13 mouse cellular contexts compared by ENCODE assay signal in genomic region chr7:96775080-96775486, GRCm38 (mm10).
A peak's percentile ranks its signal among the peaks of the same experiment; 100 is the strongest.
DNase-seq lines count a peak whose midpoint lies in the region; ATAC-seq and TF ChIP-seq lines count a peak whose summit lies in the region.
"Had no signal": no experiment of that assay in that cellular context is flagged by ENCODE, and none has a peak within 500 bp of the region (broad histone marks: within the 10 kb centered on the region; RNA-seq: fewer than 3 reads in every experiment).

No protein-coding gene starts in this region.

- H3K27me3 ChIP-seq in hindbrain, embryonic 10.5 days (ENCODE audit: insufficient read depth, poor library complexity, severe bottlenecking): no peaks in the 10 kb centered on the region
- H3K27me3 ChIP-seq in hindbrain, embryonic 16.5 days (replicated peaks; ENCODE audit: control insufficient read depth, insufficient read depth, low read length): no peaks in the 10 kb centered on the region
- H3K27me3 ChIP-seq in lung, embryonic 16.5 days (ENCODE audit: control insufficient read depth, insufficient read depth, low read depth, low read length): no peaks in the 10 kb centered on the region
- no peaks in the 10 kb centered on the region for H3K27me3 ChIP-seq in intestine, embryonic 14.5 days (replicated peaks; ENCODE audit: control insufficient read depth, insufficient read depth, low read length)
- H3K27me3 ChIP-seq in stomach, embryonic 14.5 days (ENCODE audit: control insufficient read depth, insufficient read depth, low read length): no peaks in the 10 kb centered on the region
- H3K27me3 ChIP-seq in cerebellum, adult 2 months (ENCODE audit: control insufficient read depth, insufficient read depth, low read length): no peaks in the 10 kb centered on the region

- no peak for TF ChIP-seq POLR2A in cerebellum, adult 2 months (IDR thresholded peaks at IDR 0.05; ENCODE audit: borderline replicate concordance, insufficient read depth, low read length)

- DNase-seq in hindbrain, embryonic 10.5 days (ENCODE audit: low spot score): no peak
- DNase-seq in lung, postnatal 4 days: no peak
- no peak for DNase-seq in intestine, embryonic 14.5 days (ENCODE audit: low spot score)
- no peak for DNase-seq in cerebellum, adult 2 months
- no peak for DNase-seq in left cerebral cortex, adult 2 months (ENCODE audit: extremely low spot score in 1 of 2, low spot score in 2 of 2)
- DNase-seq: layer of hippocampus, adult 9-11 months; left cerebral cortex, postnatal 4 days; spleen, adult 18-20 months; thymus, adult 18-20 months had no signal

- intact Hi-C loops in left cerebral cortex, adult 2 months (cut with DNase I): loop anchor here (10.0 kb wide), 1 partner anchor 1280 kb away; no protein-coding TSS in a partner anchor

- no peak overlapping the region for H3K4me2 ChIP-seq in hindbrain, embryonic 16.5 days (ENCODE audit: low read length)
- no peak overlapping the region for H3K4me2 ChIP-seq in lung, embryonic 16.5 days (ENCODE audit: low read depth, low read length)
- no peak overlapping the region for H3K4me2 ChIP-seq in intestine, embryonic 14.5 days (ENCODE audit: low read length)
- H3K4me2 ChIP-seq in stomach, embryonic 14.5 days (replicated peaks; ENCODE audit: low read depth, low read length): no peak overlapping the region

- peaks cover 22% of the 10 kb centered on the region for H3K4me1 ChIP-seq in hindbrain, embryonic 10.5 days (replicated peaks)
- H3K4me1 ChIP-seq in hindbrain, embryonic 16.5 days (ENCODE audit: control insufficient read depth, insufficient read depth, low read depth, low read length): peaks cover 3% of the 10 kb centered on the region; the same call in 1 of the 2 replicates
- peaks cover 12% of the 10 kb centered on the region for H3K4me1 ChIP-seq in lung, embryonic 16.5 days (replicated peaks; ENCODE audit: control insufficient read depth, insufficient read depth, low read length)
- H3K4me1 ChIP-seq in intestine, embryonic 14.5 days (replicated peaks; ENCODE audit: control insufficient read depth, insufficient read depth, low read length): peaks cover 29% of the 10 kb centered on the region
- peaks cover 19% of the 10 kb centered on the region for H3K4me1 ChIP-seq in stomach, embryonic 14.5 days (ENCODE audit: control insufficient read depth, insufficient read depth, low read length)
- 0 out of 2 replicates have a peak, but pooled peaks cover 4% of the 10 kb centered on the region for H3K4me1 ChIP-seq in cerebellum, adult 2 months (ENCODE audit: control insufficient read depth, insufficient read depth, low read length)

- TF ChIP-seq CTCF in cerebellum, adult 2 months (IDR thresholded peaks at IDR 0.05; ENCODE audit: borderline replicate concordance, insufficient read depth, low read depth, low read length): no peak
- TF ChIP-seq CTCF in left cerebral cortex, adult 2 months (IDR thresholded peaks at IDR 0.05): no peak

- no peak overlapping the region for H3K9ac ChIP-seq in hindbrain, embryonic 16.5 days (ENCODE audit: low read depth, low read length)
- peak overlapping the region; percentile 41; the same call in 1 of the 2 replicates for H3K9ac ChIP-seq in lung, embryonic 16.5 days (ENCODE audit: low read length)
- no peak overlapping the region for H3K9ac ChIP-seq in intestine, embryonic 14.5 days (ENCODE audit: low read length)
- no peak overlapping the region for H3K9ac ChIP-seq in stomach, embryonic 14.5 days (replicated peaks; ENCODE audit: low read depth, low read length)

- no peak overlapping the region for H3K4me3 ChIP-seq in hindbrain, embryonic 10.5 days
- H3K4me3 ChIP-seq in hindbrain, embryonic 16.5 days (ENCODE audit: low read length): no peak overlapping the region
- H3K4me3 ChIP-seq in lung, embryonic 16.5 days (ENCODE audit: low read length): no peak overlapping the region
- H3K4me3 ChIP-seq in intestine, embryonic 14.5 days (ENCODE audit: low read depth, low read length): no peak overlapping the region
- H3K4me3 ChIP-seq in stomach, embryonic 14.5 days (ENCODE audit: low read depth, low read length): no peak overlapping the region
- no peak overlapping the region for H3K4me3 ChIP-seq in cerebellum, adult 2 months (replicated peaks; ENCODE audit: insufficient read depth, low read depth, low read length)
- no peak overlapping the region for H3K4me3 ChIP-seq in left cerebral cortex, adult 2 months

- ATAC-seq in hindbrain, embryonic 16.5 days: no peak
- peak; percentile 76 for ATAC-seq in lung, embryonic 16.5 days (ENCODE audit: low read depth)
- ATAC-seq in intestine, embryonic 14.5 days (replicated peaks; ENCODE audit: low FRiP score, low TSS enrichment, low read depth): peak; percentile 71; the same call in 1 of the 2 replicates
- peak; percentile 69; the same call in 1 of the 2 replicates for ATAC-seq in stomach, embryonic 14.5 days (ENCODE audit: insufficient number of reproducible peaks, insufficient read depth, low FRiP score, low read depth)
- ATAC-seq: CD4-positive, CD25-positive, alpha-beta regulatory T cell, adult 4 months had no signal

- 70% methylated on average over 6 of the region's 6 CpGs for WGBS in hindbrain, embryonic 10.5 days
- WGBS in hindbrain, embryonic 16.5 days: 44% methylated on average over 6 of the region's 6 CpGs
- 19% methylated on average over 6 of the region's 6 CpGs for WGBS in lung, embryonic 16.5 days
- 25% methylated on average over 6 of the region's 6 CpGs for WGBS in intestine, embryonic 14.5 days
- 20% methylated on average over 6 of the region's 6 CpGs for WGBS in stomach, embryonic 14.5 days
- WGBS in cerebellum, adult 2 months: 86% methylated on average over 6 of the region's 6 CpGs

- peak overlapping the region; percentile 9; the same call in 1 of the 2 replicates for H3K27ac ChIP-seq in hindbrain, embryonic 10.5 days
- no peak overlapping the region for H3K27ac ChIP-seq in hindbrain, embryonic 16.5 days (ENCODE audit: low read depth, low read length)
- H3K27ac ChIP-seq in lung, embryonic 16.5 days (ENCODE audit: low read length): peak overlapping the region; percentile 86
- H3K27ac ChIP-seq in intestine, embryonic 14.5 days (ENCODE audit: low read depth): peak overlapping the region; percentile 91
- peak overlapping the region; percentile 93 for H3K27ac ChIP-seq in stomach, embryonic 14.5 days (ENCODE audit: low read length)
- no peak overlapping the region for H3K27ac ChIP-seq in cerebellum, adult 2 months (ENCODE audit: insufficient read depth, low read length)
- H3K27ac ChIP-seq in left cerebral cortex, adult 2 months: no peak overlapping the region

- 0 out of 2 replicates have a peak, but pooled peaks cover 2% of the 10 kb centered on the region for H3K9me3 ChIP-seq in hindbrain, embryonic 10.5 days
- H3K9me3 ChIP-seq in hindbrain, embryonic 16.5 days (ENCODE audit: control insufficient read depth, low read length): no peaks in the 10 kb centered on the region
- no peaks in the 10 kb centered on the region for H3K9me3 ChIP-seq in lung, embryonic 16.5 days (ENCODE audit: control insufficient read depth, low read length)
- H3K9me3 ChIP-seq in intestine, embryonic 14.5 days (ENCODE audit: control insufficient read depth, low read length): no peaks in the 10 kb centered on the region
- peaks cover 5% of the 10 kb centered on the region; the same call in 1 of the 2 replicates for H3K9me3 ChIP-seq in stomach, embryonic 14.5 days (ENCODE audit: control insufficient read depth, low read depth, low read length)

- H3K36me3 ChIP-seq in hindbrain, embryonic 10.5 days: peaks cover 51% of the 10 kb centered on the region
- H3K36me3 ChIP-seq in hindbrain, embryonic 16.5 days (ENCODE audit: control insufficient read depth, insufficient read depth, low read length): peaks cover 5% of the 10 kb centered on the region; the same call in 1 of the 2 replicates
- no peaks in the 10 kb centered on the region for H3K36me3 ChIP-seq in lung, embryonic 16.5 days (ENCODE audit: control insufficient read depth, insufficient read depth, low read length)
- peaks cover 3% of the 10 kb centered on the region; the same call in 1 of the 2 replicates for H3K36me3 ChIP-seq in intestine, embryonic 14.5 days (ENCODE audit: control insufficient read depth, insufficient read depth, low read length)
- H3K36me3 ChIP-seq in stomach, embryonic 14.5 days (ENCODE audit: control insufficient read depth, insufficient read depth, low read length): no peaks in the 10 kb centered on the region

Comparison
In these comparisons a context has a peak if more than half of its experiments do, and no peak if none do; other contexts are left out.
1. H3K27ac ChIP-seq: peak in hindbrain, embryonic 10.5 days (single experiment), lung, embryonic 16.5 days (single experiment), intestine, embryonic 14.5 days (single experiment) and stomach, embryonic 14.5 days (single experiment); none in hindbrain, embryonic 16.5 days (single experiment), cerebellum, adult 2 months (single experiment) and left cerebral cortex, adult 2 months (single experiment).